Mouse (Mus musculus) cerebellum, adult 2 months (tissue): ENCODE results near the gene Lamp3. TPM values are rescaled to one million over a fixed set of nuclear protein-coding genes. Genes with fewer than 3 reads are reported as not detected.
"Not testable (repeated sequence)": the region's sequence is repeated elsewhere in the genome, so short reads cannot be mapped to it uniquely, and the experiment has no call there.

ENCODE experiments used
- DNase-seq, 2 experiments: peaks; one replicate each; pipeline ENCODE4 v3.0.0; 2021
- H3K27ac ChIP-seq: fragments of 200-500 bp; 2 replicates; pipeline ENCODE4 v1.5.1; 2012; ENCODE audit warnings: low read length, control low read depth, inconsistent platforms; ENCODE audit not compliant: insufficient read depth
- H3K27me3 ChIP-seq: fragments of 200-500 bp; 2 replicates; pipeline ENCODE4 v1.6.1; 2012; ENCODE audit warnings: inconsistent platforms, mild to moderate bottlenecking, low read length, moderate library complexity; ENCODE audit not compliant: control insufficient read depth, insufficient read depth
- H3K4me1 ChIP-seq: fragments of 200-500 bp; 2 replicates; pipeline ENCODE4 v1.6.1; 2011; ENCODE audit warnings: low read length; ENCODE audit not compliant: control insufficient read depth, insufficient read depth
- H3K4me3 ChIP-seq: fragments of 200-500 bp; replicated peaks from 2 replicates; pipeline ENCODE3; 2011; ENCODE audit warnings: mild to moderate bottlenecking, low read depth, low read length, control low read depth; ENCODE audit not compliant: insufficient read depth
- CTCF ChIP-seq: fragments of 200-500 bp; IDR thresholded peaks from 2 replicates; pipeline ENCODE4 v1.5.1; 2011; ENCODE audit warnings: low read depth, mild to moderate bottlenecking, control low read depth, low read length, moderate library complexity, borderline replicate concordance; ENCODE audit not compliant: insufficient read depth
- POLR2A ChIP-seq: fragments of 200-500 bp; IDR thresholded peaks from 2 replicates; pipeline ENCODE4 v1.6.1; 2011; ENCODE audit warnings: low read length, control low read depth, borderline replicate concordance; ENCODE audit not compliant: insufficient read depth
- WGBS: fragments of 180-500 bp; shearing (Covaris S2); methylation state at CpG from one replicate; pipeline ENCODE4 v1.1.7; 2018; 5-methylcytosine and 5-hydroxymethylcytosine counted together
- polyA plus RNA-seq: library from polyadenylated mRNA; depleted of rRNA; stranded (reverse); fragments of >200 nt; gene quantifications from 2 replicates; pipeline ENCODE4 v1.2.3, GENCODE M21; 2012; rRNA removed

Lamp3 gene
- not detected in 2 replicates for polyA plus RNA-seq

GRCm38 (mm10) chr16:19706216-19706615 is at the start of gene Lamp3:
TSS of gene Lamp3 (minus strand) at chr16:19706375.
- TF ChIP-seq POLR2A (no peak), CTCF (no peak)
- Histone ChIP-seq H3K4me3 (no peak within 1 kb of the TSS), H3K27ac (no peak within 1 kb of the TSS), H3K4me1 (no peaks in the 10 kb centered on the region), H3K27me3 (no peaks in the 10 kb centered on the region)
- no peak for DNase-seq

- DNase-seq = no peak
- 86% methylated on average over 1 of the region's 1 CpGs for WGBS
- TF ChIP-seq POLR2A (no peak), CTCF (no peak)
- H3K27ac ChIP-seq = no peak overlapping the region
- no peaks in the 10 kb centered on the region for H3K4me1 ChIP-seq
- H3K4me3 ChIP-seq = no peak overlapping the region
- H3K27me3 ChIP-seq = no peaks in the 10 kb centered on the region
Observed at GRCm38 (mm10) chr16:19732896-19733295, 26.7 kb upstream of the Lamp3 start.

GRCm38 (mm10) chr16:19724139-19724538 is 18.0 kb upstream of the Lamp3 start:
- 42% methylated on average over 2 of the region's 2 CpGs for WGBS

GRCm38 (mm10) chr16:19720959-19721358 is 14.8 kb upstream of the Lamp3 start:
- Histone ChIP-seq H3K4me1 (no peaks in the 10 kb centered on the region), H3K27me3 (no peaks in the 10 kb centered on the region), H3K4me3 (no peak overlapping the region), H3K27ac (no peak overlapping the region)
- TF ChIP-seq CTCF (no peak), POLR2A (no peak)
- DNase-seq = no peak
- WGBS = 50% methylated on average over 2 of the region's 2 CpGs

More at GRCm38 (mm10) chr16:19724139-19724538, 18.0 kb upstream of the Lamp3 start:
- not testable (repeated sequence) for DNase-seq, H3K4me3 ChIP-seq, H3K4me1 ChIP-seq, H3K27me3 ChIP-seq, H3K27ac ChIP-seq

- no peaks in the 10 kb centered on the region for H3K27me3 ChIP-seq
- H3K4me3 ChIP-seq = no peak overlapping the region
- H3K4me1 ChIP-seq = no peaks in the 10 kb centered on the region
- 83% methylated on average over 1 of the region's 1 CpGs for WGBS
- H3K27ac ChIP-seq = no peak overlapping the region
- no peak for TF ChIP-seq POLR2A
- TF ChIP-seq CTCF = no peak
- no peak for DNase-seq
Observed at GRCm38 (mm10) chr16:19707381-19707780, 1.2 kb upstream of the Lamp3 start.

- H3K27ac ChIP-seq = no peak overlapping the region
- no peak overlapping the region for H3K4me3 ChIP-seq
- no peak for TF ChIP-seq CTCF
- no peak for TF ChIP-seq POLR2A
- no peaks in the 10 kb centered on the region for H3K4me1 ChIP-seq
- no peak for DNase-seq
- no peaks in the 10 kb centered on the region for H3K27me3 ChIP-seq
Observed at GRCm38 (mm10) chr16:19699207-19699606, 7.0 kb downstream of the Lamp3 start.

GRCm38 (mm10) chr16:19670768-19671357 is 35.3 kb downstream of the Lamp3 start:
- DNase-seq = no peak
- Histone ChIP-seq H3K4me3 (no peak overlapping the region), H3K4me1 (no peaks in the 10 kb centered on the region), H3K27me3 (no peaks in the 10 kb centered on the region), H3K27ac (no peak overlapping the region)
- TF ChIP-seq POLR2A = no peak
- no peak for TF ChIP-seq CTCF
- 85% methylated on average over 2 of the region's 2 CpGs for WGBS

- WGBS = 47% methylated on average over 1 of the region's 1 CpGs
- Histone ChIP-seq H3K4me3 (no peak overlapping the region), H3K4me1 (no peaks in the 10 kb centered on the region), H3K27ac (no peak overlapping the region), H3K27me3 (no peaks in the 10 kb centered on the region)
- DNase-seq = no peak
- TF ChIP-seq POLR2A (no peak), CTCF (no peak)
Observed at GRCm38 (mm10) chr16:19666312-19666711, 39.9 kb downstream of the Lamp3 start.
